Mouse (Mus musculus) embryo, embryonic 10 days (tissue): ENCODE data around the gene Thap11.

Experiments used
- DNase-seq: peaks from one replicate; pipeline ENCODE4 v3.0.0-alpha.2; 2015; ENCODE audit warnings: low spot score

Gene Thap11

GRCm38 (mm10) chr8:105852146-105852729 is 2.7 kb upstream of the Thap11 start:
- no peak for DNase-seq

- DNase-seq: no peak
These were observed 1.8 kb upstream of the Thap11 start, which contains the start of gene Cenpt for GRCm38 (mm10) chr8:105853178-105853577. TSS of gene Cenpt (minus strand) at chr8:105853278.

- peak; percentile 27 for DNase-seq
These were observed 629 bp upstream of the Thap11 start for GRCm38 (mm10) chr8:105854303-105854702.

- peak; percentile 63 for DNase-seq
These were observed 576 bp downstream of the Thap11 start for GRCm38 (mm10) chr8:105855248-105856167.

- no peak for DNase-seq
These were observed 1.4 kb downstream of the Thap11 start for GRCm38 (mm10) chr8:105856168-105856835.

- DNase-seq: no peak
These were observed 3.6 kb downstream of the Thap11 start for GRCm38 (mm10) chr8:105858495-105858894.

- no peak for DNase-seq
These were observed 4.4 kb downstream of the Thap11 start for GRCm38 (mm10) chr8:105859314-105859713.

GRCm38 (mm10) chr8:105860143-105860981 is 5.4 kb downstream of the Thap11 start, which contains the start of gene Nutf2:
TSS of gene Nutf2 (plus strand) at chr8:105860580.
- DNase-seq: peak; percentile 100

GRCm38 (mm10) chr8:105861951-105862350 is 7.0 kb downstream of the Thap11 start:
- peak; percentile 54 for DNase-seq

- DNase-seq: peak; percentile 29
These were observed 11.6 kb downstream of the Thap11 start for GRCm38 (mm10) chr8:105866364-105867029.

- no peak for DNase-seq
These were observed 19.4 kb downstream of the Thap11 start for GRCm38 (mm10) chr8:105874301-105874700.

- DNase-seq: peak; percentile 89
These were observed 26.0 kb downstream of the Thap11 start, which contains the start of gene Edc4 for GRCm38 (mm10) chr8:105880754-105881520. TSS of gene Edc4 (plus strand) at chr8:105880881.

- DNase-seq: no peak
These were observed 35.0 kb downstream of the Thap11 start for GRCm38 (mm10) chr8:105889756-105890465.

- DNase-seq: no peak
These were observed 35.9 kb downstream of the Thap11 start for GRCm38 (mm10) chr8:105890870-105891269.

GRCm38 (mm10) chr8:105892432-105892831 is 37.5 kb downstream of the Thap11 start:
- no peak for DNase-seq

GRCm38 (mm10) chr8:105893339-105893738 is 38.4 kb downstream of the Thap11 start, which contains the start of gene Nrn1l:
TSS of gene Nrn1l (plus strand) at chr8:105893567.
- peak; percentile 84 for DNase-seq

- no peak for DNase-seq
These were observed 43.0 kb downstream of the Thap11 start for GRCm38 (mm10) chr8:105897801-105898480.

- DNase-seq: peak; percentile 96
These were observed 45.4 kb downstream of the Thap11 start, which contains the start of gene Pskh1 for GRCm38 (mm10) chr8:105900180-105900940. TSS of gene Pskh1 (plus strand) at chr8:105900441.
